Mouse (Mus musculus): ENCODE measurements around the gene Mylk2. TPM values are rescaled to one million over a fixed set of nuclear protein-coding genes. Genes with fewer than 3 reads are reported as not detected.

Mylk2 gene
- total RNA-seq, 2 experiments from 2014 or later = not detected

DNA sequence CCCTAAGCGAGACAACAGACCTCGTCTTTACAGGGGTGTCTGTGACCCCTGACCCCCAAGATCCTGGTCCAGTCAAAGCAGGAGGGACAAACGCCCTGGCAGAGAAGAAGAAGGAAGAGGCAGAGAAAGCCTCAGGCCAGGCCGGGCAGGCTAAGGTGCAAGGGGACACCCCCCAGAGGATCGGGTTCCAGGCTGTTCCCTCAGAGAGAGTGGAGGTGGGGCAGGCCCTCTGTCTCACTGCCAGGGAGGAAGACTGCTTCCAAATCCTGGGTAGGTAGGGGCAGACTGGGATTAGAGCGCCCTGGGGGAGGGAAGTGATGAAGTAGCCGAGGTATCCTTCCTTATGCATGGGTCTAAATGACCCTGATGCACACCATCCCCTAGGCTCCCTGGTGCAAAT is 2.3 kb downstream of the Mylk2 start:
- no peak for DNase-seq (ENCODE audit: low spot score in 2 of 2)

DNA sequence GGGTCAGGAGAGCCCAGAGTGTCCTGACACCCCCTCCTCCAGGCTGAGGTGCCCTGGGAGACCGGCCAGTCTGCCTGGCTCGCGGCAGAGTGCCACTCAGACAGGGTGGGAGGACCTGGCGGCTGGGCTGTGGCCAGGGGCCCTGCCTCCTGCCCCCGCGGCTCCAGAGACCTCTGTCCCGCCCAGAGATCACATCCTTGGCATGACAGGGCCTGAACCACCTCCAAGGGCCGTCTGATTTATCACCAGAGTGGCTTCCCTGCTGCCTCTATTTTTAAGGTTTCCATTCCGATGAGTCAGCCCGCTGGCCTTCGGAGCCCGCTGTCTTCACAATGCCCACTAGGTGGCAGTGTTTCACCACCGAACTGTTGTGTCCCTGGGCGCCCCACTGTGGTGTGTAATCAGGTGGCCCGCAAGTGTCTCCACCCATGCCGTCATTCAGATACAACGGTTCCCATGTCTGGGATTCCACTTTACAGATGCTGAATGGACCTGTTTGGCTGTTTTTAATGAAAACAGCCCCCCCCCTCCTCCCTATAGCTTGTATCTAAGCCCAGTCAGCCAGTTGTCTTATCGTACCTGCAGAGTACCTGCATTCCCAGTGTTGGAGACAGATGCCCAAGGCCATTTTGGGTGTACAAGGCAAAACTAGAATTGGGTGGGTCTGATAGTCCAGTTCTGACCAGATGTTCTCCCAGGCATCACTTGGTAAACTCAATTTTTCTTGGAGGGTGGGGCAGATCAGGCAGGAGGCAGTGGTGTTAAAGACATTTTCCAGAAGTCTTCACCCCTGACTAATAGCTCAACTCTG is 3.4 kb downstream of the Mylk2 start:
- peak; percentile 86 to 91 for DNase-seq (ENCODE audit: low spot score in 2 of 2)

DNA sequence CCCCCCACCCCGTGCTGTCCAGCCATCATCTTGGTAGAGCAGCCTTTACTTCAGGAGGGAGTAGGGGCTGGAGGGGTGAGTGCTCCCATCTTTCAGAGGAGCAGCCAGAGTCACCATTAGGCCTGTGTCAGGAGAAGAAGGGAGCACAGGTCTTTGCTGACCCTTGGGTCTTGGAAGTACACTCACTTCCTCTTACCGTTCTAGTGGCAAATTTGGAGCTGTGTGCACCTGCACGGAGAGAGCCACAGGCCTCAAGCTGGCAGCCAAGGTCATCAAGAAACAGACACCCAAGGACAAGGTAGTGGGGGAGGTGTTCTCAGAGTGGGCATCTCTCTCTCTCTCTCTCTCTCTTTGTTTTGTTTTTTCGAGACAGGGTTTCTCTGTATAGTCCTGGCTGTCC is 4.3 kb downstream of the Mylk2 start:
- DNase-seq (ENCODE audit: low spot score in 2 of 2) = no peak

DNA sequence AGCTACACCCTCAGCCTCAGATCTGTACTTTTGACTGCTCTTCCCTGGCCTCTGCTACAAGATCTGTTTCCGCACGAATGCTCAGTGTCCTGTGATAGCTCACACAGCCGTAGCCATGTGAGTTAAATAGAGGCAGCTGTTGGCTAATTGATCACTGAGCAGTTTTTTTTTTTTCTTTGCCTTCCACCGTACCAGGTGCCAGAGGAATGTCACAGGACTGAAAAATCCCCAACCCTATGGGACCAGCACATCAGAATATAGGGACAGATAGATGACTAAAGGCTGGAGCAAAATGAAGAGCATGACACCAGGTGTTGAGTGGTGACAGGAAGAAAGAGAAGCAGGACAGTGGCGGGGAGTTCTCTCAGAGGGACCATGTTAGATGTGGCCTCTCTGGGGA is 5.0 kb downstream of the Mylk2 start:
- DNase-seq (ENCODE audit: low spot score in 2 of 2) = no peak

DNA sequence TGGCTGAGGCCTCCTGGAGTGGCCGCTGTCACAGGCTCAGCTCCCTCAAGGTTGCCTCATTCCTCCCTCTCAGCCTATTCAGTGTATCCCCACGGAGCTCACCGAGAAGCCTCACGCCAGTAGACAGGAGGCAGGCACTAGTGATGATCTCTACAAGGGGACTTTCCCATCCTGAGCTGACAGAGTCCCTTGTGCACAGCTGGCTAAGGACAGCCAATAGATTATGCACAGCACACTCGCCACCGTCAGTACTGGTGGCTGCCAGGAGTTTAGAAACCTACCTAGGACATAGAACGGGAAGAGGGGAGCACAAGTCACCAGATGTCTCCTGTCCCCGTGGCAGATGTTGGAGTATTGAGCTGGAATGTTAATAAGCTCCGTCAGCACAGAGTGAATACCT is 6.5 kb downstream of the Mylk2 start:
- no peak for DNase-seq (ENCODE audit: low spot score in 2 of 2)

DNA sequence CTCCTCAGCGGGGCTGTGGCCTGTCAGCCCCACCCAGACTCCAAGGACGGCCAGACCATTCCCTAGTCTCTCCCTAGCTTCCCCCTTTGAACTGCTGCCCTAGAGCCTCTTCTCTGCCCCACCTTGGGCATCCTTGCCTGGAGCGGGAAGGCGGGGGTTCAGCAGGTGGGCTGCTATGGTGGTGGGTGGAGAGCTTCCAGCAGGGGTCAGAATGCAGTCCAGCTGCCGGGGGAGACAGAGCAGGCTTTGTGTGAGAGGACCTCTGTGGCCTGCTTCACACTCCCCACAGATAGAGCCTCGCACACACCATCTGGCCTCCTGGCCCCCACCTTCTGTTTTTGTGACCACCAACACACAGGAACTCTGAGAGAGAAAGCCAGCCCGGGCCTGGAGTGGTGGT is 11.2 kb downstream of the Mylk2 start:
- no peak for DNase-seq (ENCODE audit: low spot score in 2 of 2)

DNA sequence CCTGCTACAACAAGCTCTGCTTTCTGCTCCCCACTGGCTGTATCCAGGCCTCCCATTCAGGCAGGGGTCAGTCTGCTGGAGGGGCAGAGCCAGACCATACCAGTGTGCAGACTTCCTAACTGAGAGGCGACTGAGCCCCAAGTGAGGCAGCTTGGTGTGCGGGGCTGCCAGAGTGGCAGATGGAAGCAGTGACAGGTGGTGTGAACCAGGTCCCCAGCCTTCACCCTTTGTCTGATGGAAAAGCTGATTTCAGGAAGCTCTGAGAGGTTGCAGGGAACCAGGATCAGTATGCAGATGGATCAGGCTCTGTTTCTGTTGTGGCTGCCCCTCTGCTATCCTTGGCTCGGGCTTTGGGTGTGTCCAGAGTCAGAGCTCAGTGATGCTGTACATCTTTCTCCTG is 12.5 kb downstream of the Mylk2 start:
- no peak for DNase-seq (ENCODE audit: low spot score in 2 of 2)

DNA sequence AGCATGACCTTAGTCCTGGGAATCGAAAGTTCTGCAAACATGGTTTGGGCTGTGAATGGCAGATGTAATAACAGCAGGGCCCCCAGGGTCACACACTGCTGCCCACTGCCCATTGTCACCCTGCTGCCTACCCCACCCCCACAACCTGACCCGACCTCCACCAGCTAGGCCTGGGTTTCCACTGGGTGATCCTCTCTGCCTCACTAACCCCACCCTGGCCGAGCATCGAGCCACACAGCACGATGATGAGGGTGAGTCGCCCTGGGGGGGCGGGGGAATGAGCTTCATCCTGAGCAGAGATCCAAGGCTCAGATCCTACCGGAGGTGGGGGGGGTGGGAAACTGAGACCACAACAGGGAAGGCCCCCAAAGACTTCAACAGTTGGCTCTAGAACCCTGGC is 13.0 kb downstream of the Mylk2 start:
- DNase-seq (ENCODE audit: low spot score in 2 of 2) = no peak

DNA sequence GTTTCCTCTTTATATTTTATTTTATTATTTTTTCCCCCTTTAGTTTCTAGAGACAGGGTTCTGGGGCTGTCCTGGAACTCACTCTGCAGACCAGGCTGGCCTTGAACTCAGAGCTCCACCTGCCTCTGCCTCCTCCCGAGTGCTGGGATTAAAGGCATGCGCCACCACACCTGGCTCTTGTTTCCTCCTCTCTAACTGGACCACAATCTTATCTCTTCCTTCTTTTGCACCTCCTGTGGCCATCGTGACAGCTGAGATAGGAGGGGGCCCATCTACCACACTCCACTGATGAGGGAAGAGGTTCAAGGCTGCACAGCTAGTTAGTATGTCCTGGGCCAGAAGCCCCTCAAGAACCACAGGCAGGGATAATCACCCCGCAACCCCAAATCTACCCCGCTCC is 13.4 kb downstream of the Mylk2 start:
- DNase-seq (ENCODE audit: low spot score in 2 of 2) = no peak

DNA sequence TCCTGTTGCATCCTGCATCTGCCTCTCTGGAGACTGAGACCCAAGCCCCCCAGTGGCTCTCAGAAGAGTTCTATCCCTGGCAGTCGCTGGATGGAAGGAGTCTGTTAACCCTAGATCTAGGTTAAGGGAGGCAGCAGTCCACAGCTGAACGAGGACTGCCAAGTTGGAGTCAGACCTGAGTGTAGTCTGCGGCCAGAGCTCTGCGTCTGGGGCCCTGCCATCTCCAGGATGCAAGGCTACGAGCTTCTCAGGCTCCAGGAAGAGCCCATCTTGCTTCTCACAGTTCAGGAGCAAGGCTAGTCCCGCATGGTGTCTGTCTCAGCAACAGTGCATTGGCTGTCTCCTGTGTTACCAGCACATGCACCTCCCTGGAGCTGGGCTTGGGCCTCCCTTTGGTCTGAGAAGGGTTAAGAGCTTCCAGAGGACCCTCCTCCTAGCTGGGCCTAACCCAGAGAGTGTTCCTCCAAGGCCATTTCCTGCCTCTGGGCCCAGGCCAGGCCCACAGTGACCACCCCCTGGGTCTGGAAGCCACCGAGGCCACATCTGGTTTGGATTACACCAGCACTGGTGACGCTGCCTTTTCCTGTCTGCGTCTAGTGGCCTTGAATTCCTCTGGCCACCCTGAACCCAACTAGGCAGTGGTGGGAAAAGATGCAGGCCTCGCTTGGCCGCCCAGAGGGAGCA is 14.2 kb downstream of the Mylk2 start:
- peak; percentile 53 to 64 for DNase-seq (ENCODE audit: low spot score in 2 of 2)

DNA sequence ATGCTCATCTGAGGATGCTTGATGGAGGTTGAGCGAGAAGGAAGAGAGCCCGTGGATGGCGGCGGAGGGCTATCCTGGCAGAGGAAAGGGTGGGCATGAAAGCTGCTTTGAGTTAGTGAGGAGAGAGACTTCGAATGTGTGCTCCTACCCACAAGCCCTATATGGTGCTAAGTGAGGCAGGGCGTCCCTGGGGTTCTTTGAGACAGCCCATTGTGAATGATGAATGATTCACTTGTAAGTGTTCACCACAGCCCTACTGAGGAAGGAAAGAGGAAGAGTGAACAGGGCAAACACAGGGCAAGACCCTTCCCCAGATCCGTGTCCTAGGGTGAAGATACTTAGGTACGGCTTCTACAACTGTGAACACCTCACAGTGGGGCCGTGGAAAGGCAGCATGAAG is 15.7 kb downstream of the Mylk2 start:
- DNase-seq (ENCODE audit: low spot score in 2 of 2) = no peak

DNA sequence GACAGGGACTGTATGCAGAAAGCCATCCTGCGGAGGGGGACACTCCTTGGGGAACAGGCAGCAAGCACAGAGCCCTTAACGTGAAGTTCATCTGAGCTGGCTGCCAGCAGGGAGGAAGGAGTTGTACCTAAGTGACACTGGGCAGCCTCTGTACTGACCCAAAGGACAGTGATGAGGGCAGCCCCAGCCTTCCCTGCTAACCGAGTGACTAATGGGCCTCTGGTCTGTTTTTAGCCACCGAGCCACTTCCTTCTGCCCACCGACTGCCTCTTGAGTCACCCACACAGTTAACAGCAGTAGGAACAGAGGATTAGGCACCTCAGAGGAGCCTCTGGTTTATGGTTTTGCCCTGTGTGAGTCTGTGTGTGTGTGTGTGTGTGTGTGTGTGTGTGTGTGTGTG is 16.2 kb downstream of the Mylk2 start:
- no peak for DNase-seq (ENCODE audit: low spot score in 2 of 2)

DNA sequence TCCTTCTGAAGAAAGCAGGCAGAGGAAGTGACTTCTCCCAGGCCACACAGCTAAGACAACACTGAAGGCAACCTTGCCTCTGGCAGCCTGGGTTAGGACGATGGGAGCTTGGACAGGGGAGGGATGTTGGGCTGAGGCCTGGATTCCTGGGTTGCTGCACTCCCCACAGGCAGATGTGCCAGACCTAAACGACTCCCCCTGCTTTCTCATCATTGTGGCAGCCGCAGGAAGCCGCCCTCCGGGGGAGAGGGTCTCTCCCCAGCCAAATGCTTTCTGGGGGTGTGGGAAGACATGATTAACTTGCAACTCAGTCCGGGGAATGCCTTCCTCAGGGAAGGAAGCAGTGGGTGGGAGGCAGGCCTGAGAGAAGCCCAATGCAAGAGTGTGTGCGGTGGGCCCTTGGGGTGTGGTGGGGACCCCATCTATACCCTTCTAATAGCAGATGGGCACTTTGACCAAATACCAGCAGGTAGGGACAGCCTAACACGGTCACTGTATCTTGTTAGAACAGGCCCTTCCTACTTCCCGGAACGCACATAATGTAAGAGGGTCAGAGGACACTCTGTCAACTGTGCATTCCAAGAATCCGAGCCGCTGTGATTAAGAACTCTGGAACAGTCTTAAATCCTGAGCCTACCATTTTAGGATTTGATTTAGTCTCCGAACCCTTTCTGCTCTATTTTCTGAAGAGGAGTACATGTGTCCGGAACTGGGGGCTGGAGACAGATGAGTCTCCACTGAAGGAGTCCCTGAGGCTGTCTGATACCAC is 17.3 kb downstream of the Mylk2 start:
- DNase-seq (ENCODE audit: low spot score in 2 of 2) = no peak

DNA sequence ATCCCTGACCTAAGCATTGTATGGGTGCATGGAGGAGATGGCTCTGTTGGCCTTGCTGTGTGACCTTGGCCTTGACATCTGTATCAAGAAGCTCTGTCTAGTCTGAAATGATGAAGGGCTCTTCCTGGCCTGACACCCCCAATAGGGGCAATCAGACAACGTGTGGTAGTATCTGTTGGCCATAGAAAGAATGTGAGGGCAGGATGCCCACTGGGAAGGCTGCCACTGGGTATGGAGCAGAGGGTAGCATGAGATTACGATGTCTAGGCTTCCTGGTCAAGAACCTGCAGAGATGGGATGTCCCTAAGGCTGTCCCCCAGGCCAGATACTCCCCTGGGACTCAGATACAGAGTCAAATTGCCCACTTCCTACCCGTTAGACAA is 17.8 kb downstream of the Mylk2 start:
- no peak for DNase-seq (ENCODE audit: low spot score in 2 of 2)

DNA sequence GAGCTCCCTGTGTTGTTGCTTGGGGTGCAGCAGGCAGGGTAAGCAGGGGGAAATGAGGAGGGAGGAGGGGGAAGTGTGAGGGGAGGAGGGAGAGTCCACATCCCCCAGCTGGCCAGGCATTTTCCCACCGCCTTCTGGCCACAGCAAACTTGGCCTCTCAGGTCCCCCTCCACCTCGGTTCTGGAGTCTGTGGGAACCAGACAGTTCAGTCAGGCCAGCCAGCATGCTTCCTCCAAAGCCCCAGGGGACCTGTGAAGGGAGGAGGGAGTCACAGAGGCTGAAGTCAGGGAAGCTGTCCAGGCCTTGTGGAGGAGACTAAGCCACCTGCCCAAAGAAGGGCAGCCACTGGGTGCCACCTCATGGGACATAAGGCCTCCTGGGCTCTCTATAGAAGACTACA is 19.1 kb downstream of the Mylk2 start:
- DNase-seq (ENCODE audit: low spot score in 2 of 2) = no peak

DNA sequence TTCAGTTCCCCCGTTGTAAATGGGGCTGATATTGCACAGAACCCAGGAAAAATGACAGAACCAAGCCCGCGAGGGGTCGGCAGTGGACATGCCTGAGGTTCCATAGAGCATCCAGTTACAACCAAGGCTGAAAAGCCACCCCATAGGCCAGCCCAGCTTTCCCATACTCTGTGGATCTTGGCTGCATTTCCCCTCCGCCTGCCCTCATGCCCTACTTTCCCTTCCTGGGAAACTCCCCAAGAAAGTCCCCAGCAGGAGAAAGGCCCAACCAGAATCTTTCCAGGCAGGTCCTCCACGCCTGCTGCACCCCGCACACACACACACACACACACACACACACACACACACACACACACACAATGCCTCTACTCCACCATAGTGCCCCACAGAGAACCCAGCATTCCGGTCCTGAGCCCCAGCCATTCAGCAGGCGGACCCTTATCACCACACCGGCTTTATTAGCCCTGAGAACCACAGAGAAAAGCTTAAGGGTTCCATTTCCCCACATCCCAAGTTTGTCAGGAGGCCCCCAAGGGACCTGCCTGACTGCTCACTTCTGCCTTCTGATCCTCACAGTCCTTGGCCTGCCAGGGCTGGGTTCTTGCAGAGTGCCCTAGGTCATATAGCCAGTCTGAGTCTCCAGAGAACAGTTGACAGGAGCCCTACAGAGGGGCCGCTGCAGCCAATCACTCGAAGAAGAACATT is 20.5 kb downstream of the Mylk2 start:
- no peak for DNase-seq (ENCODE audit: low spot score in 2 of 2)

DNA sequence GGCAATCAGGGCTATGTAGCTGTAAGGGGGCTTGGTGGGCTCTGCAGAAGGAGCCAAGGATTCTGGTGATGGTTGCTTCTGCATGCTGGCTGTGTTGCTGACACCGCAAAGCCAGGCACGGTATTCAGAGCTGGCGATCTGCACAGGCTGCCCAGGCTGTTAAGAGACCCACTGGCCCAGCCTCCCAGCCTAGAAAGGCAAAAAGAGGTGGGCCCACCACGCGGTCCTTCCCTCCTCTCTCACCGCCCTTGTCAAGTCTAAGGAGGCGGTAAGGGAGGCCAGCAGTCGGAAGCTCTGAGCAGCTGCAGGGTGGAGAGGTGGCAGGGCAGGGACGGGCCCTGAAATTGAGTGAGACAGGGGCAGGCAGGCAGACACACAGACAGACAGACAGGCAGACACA is 21.9 kb downstream of the Mylk2 start, which contains the start of gene Foxs1:
Gene Foxs1 (minus strand): TSS at position 161 of the 400 bp plus-strand sequence.
- no peak for DNase-seq (ENCODE audit: low spot score in 2 of 2)

DNA sequence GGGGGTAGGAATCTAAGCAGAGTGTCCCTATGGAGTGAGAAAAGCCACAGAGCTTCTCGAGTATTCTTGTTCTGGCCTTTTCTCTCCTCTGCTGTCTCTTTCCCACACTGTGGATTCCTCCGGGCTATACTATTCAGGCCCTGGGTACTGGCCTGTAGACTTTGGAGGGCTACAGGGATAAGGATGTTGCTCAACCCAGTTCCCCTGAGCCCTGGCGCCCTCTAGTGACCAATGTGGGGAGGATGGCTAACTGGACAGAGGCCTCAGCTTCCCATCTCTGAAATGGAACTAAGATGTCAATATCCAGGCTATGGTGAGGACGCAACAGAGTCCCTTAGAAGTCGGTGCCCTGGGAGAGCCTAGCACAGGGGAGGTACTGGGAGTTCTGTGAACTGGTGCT is 22.5 kb downstream of the Mylk2 start:
- peak; percentile 74 to 76 for DNase-seq (ENCODE audit: low spot score in 2 of 2)

DNA sequence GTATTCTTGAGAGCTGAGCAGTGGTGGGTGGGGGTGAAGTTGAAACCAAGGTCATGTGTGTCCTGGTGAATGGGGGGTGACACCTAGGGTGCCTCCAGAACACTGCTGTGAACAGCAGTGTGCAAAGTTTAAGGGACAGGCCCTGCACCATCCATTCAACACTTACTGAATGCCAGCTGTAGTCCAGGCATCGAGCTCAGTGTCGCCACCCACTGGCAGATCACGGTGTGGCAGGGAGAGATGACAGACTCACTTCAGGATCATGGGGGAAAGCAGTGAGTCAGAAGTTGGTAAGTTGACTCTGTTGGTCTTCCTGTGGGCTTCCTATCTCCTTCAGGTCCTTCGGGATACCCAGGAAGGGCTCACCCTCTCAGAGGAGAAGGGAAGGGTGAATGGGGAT is 28.7 kb downstream of the Mylk2 start:
- DNase-seq (ENCODE audit: low spot score in 2 of 2) = peak; percentile 48 to 66

DNA sequence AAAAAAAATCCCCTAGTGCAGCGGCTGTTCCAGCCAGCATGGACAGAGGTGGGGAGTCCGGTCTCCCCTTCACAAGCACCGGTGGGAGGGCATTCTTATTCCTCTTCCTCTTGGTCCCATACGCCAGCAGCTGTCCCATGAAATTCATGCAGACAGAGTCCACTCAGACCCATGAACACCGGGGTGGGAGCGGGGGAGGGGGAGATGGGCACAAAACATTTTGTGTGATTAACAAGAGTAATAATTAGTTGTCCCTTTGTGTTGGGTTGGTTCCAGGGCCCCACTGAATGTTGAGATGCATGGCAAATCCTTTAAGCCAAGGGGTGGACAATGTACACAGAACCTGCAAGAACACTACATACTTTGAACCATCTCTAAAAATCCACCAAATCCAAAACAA is 30.0 kb downstream of the Mylk2 start:
- no peak for DNase-seq (ENCODE audit: low spot score in 2 of 2)

DNA sequence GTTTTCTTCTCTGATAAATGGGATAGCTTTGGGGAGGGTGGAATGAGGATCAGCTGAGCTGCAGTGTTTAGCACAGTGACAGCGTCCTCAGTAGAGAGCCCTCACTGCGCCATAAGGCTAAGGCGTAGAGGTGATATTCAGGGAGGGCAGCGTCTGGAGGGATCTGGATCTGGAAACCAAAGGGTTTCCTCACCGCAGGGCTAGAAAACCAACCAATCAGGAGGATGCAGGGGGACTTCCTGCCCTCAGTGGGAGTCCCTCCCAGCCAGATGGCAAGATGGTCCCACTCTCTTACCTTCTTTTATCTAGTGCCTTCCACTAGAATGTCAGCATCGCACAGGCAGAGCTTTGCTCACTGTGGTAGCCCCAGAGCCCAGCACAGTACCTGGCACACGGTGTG is 30.6 kb downstream of the Mylk2 start:
- DNase-seq (ENCODE audit: low spot score in 2 of 2) = no peak
